Mouse (Mus musculus) ES-Bruce4 (cell line): ENCODE results near the gene Fbxl17.

ENCODE experiments used
- CTCF ChIP-seq: IDR thresholded peaks from one replicate; pipeline ENCODE4 v1.8.1; 2011; ENCODE audit warnings: low read depth, low read length
- POLR2A ChIP-seq: IDR thresholded peaks from one replicate; pipeline ENCODE4 v1.8.1; 2011; ENCODE audit warnings: low read length; ENCODE audit not compliant: insufficient read depth

GRCm38 (mm10) chr17:63053311-63053710 is 446.5 kb downstream of the Fbxl17 start:
- no peak for TF ChIP-seq POLR2A
- TF ChIP-seq CTCF, result no peak
